Mouse (Mus musculus): ENCODE results near the gene Cul9.
A peak's percentile ranks its signal among the peaks of the same experiment; 100 is the strongest.

The Cul9 gene

GRCm38 (mm10) chr17:46553469-46553868, 7.3 kb upstream of the Cul9 start:
- DNase-seq (ENCODE audit: low spot score) = no peak

GRCm38 (mm10) chr17:46552841-46553423, 6.7 kb upstream of the Cul9 start:
- peak; percentile 94 for DNase-seq (ENCODE audit: low spot score)

DNA sequence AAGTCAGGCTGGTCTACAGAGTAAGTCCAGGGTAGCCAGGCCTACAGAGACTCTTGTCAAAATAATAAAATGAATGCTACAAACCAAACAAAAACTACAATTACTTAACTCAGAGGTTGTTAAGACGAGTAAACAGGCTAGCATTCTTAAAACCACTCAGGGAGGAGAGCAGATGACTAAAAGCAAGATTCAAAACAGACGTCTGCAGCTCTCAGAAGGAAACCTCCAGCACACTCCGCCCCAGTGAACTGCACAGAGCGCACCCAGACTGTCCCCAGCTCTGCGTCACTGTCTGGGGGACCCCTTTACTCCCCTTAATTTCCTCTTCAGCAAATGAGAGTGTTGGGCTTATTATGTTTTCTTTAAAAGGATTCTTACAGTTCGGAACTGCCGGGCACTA, 6.0 kb upstream of the Cul9 start:
- no peak for DNase-seq (ENCODE audit: low spot score)

DNA sequence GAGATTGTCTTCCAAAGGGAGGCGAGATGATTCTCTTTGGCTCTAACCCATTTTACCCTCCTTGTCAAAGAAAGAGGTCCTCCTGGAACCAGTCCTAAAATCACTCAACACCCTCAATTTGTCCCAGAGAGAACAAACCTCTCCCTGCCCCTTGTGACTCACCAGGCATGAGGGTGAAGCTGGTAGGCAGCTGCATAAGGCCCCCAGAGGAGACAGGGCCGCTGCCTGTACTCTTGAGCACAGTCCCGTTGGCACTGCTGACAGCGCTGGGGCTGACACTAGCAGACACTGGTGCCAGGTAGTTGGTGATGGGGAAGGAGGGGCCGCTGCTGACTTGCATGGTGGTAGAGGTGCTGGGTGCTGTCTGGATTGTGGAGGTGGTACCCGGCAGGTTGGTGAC, 5.2 kb upstream of the Cul9 start:
- no peak for DNase-seq (ENCODE audit: low spot score)

DNA sequence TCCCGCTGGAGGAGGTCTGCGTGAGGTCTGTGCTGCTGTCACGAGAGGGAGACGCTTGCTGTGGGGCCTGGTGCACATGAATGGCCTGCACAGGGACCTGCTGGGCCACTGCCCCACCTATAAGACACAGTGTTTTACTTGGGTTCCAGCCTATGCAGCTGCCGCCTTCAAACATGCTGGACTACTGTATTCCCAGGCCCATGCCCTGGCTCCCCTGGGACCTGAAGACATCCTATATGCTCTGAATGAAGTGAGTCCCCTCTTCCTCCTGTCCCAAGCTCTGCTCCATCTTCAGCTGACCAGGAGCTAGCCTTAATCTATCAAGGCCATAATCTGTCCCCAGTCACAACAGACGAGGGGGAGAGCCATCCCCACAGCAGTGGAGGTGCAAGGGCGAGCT, 4.7 kb upstream of the Cul9 start:
- DNase-seq (ENCODE audit: low spot score) = no peak

DNA sequence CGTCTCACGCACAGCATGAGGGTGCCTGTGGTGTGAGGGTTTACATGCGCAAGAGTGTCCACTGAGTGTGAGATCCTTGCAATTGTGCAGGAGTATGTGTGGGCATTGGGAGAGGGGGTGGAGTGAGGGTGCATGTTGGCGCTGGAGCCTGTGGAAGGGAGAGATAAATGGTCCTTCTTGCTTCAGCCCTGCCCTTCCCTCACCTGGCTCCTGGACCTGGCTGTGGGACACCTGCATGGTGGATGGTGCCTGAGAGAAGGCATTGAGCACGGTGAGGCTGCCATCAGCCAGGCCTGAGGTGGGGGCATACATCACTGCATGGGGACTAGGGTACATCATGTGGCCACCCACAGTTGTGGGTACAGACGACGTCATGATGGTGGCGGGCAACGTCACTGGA, 3.5 kb upstream of the Cul9 start:
- DNase-seq (ENCODE audit: low spot score) = no peak

GRCm38 (mm10) chr17:46549193-46549592, 3.0 kb upstream of the Cul9 start:
- peak; percentile 82 for DNase-seq (ENCODE audit: low spot score)

- no peak for DNase-seq (ENCODE audit: low spot score)
These were observed 2.6 kb upstream of the Cul9 start for GRCm38 (mm10) chr17:46548741-46549140.

- DNase-seq (ENCODE audit: low spot score) = no peak
These were observed 1.7 kb upstream of the Cul9 start for GRCm38 (mm10) chr17:46547923-46548322.

DNA sequence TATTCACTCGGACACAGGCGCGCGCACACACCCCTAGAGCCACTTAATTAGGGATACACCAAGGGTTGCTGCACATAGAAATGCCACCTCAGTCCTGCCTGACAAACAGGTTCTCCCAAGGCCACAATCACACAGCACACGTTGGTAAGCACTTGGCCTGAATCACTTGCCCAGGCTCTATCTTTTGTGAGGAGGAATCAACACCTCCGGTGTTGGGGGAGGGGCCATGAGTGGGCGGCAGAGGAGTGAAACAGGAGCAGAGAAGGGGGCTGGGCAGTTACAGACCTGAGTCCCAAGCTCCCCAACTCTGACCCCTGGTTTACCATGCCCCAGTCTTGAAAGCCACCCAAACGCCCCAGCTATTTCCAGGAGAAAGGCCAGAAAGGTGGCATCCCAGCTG, 807 bp upstream of the Cul9 start:
- peak; percentile 21 for DNase-seq (ENCODE audit: low spot score)

DNA sequence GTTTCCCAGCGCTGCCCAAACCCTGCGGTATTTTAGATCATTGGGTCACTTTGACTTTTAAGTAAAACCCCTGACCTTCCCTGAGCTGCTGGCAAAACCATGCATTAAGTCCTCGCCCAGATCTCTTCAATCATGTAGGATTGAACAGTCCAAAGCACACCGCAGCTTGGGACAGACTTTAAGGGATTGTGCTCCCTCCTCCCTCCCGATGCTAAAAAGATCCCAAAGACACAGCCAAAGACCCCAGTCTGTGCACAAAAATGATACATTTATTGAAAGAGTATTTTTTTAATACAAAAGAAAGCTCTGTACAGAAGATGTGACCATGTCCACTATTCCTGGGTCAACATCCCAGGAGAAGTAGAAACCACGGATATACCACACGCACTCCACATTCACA, 403 bp upstream of the Cul9 start:
- peak; percentile 20 for DNase-seq (ENCODE audit: low spot score)

DNA sequence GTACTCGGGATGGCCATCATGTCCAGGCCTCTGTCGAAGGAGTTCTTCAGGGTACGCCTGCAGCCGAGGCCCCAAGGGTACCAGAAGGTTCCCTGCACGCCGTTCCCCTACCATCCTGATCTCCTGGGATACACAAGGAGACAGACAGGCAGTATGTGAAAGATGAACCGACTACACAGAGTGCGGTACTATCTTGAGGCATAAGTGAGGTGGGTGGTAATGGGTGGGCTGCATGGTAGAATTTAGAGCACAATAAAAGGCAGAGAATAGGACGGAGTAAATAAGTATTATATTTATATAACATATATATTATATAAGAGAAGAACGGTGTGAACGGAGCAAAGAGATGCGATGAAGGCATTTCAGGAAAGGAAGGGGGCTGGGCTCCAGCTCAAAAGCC, 2.5 kb downstream of the Cul9 start:
- DNase-seq (ENCODE audit: low spot score) = no peak

DNA sequence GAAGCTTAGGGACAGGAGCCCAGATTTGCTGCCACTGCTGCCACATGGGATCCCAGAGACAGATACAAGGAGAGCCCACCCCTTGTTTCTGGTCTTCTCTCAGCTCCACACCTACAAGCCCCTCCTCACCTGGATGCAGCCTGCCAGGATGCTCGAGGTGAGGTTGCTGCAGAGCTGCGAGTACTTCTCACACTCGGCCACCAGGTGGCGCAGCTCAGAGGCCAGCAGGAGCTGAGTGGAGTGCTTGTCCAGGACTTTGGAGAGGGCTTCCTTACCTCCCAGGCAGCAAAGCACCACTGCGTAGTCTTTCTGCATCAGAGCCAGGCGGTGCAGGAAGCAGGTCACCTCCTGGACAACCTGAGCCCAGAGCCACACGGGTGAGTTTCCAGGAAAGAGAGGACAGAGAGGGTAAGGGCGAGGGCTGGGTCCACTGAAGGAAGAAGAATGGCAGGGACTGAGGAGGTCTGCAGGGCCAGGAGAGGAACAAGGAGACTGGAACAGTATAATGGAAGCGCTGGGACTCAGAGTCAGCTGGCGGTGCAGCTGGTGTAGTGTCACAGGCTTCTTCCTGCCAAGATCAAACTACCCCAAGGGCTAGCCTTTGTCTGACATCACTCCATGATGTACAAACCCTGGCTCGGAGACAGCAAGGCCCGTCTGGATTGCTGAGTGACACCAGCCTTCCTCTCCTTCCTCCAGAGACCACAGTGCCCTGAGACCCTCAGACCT, 20.4 kb downstream of the Cul9 start:
- DNase-seq (ENCODE audit: low spot score) = peak; percentile 87

DNA sequence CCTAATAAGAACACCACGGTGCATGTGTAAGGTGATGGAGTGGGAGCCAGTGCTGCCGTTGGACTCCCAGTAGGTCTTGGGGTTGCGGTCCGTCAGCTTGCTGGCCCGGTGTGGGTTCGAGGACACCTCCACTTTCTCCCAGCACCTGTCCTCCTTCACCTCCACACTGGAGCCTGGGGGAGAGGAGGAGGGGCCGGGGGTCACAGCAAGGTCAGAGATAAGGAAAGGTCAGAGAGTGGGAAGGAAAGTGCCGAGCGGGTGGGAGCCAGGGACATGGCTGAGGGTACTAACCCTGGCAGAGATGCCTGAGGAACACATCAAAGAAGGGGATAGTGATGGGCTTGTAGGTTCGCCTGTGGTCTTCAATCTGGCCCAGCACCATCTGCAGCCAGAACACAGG, 21.1 kb downstream of the Cul9 start:
- DNase-seq (ENCODE audit: low spot score) = no peak

- DNase-seq (ENCODE audit: low spot score) = peak; percentile 13
These were observed 24.1 kb downstream of the Cul9 start for GRCm38 (mm10) chr17:46521963-46522668.

- DNase-seq (ENCODE audit: low spot score) = no peak
These were observed 25.0 kb downstream of the Cul9 start for GRCm38 (mm10) chr17:46521174-46521573.

GRCm38 (mm10) chr17:46520385-46520979, 25.7 kb downstream of the Cul9 start:
- DNase-seq (ENCODE audit: low spot score) = no peak

GRCm38 (mm10) chr17:46519971-46520370, 26.2 kb downstream of the Cul9 start:
- no peak for DNase-seq (ENCODE audit: low spot score)

GRCm38 (mm10) chr17:46513329-46513728, 32.9 kb downstream of the Cul9 start:
- no peak for DNase-seq (ENCODE audit: low spot score)

DNA sequence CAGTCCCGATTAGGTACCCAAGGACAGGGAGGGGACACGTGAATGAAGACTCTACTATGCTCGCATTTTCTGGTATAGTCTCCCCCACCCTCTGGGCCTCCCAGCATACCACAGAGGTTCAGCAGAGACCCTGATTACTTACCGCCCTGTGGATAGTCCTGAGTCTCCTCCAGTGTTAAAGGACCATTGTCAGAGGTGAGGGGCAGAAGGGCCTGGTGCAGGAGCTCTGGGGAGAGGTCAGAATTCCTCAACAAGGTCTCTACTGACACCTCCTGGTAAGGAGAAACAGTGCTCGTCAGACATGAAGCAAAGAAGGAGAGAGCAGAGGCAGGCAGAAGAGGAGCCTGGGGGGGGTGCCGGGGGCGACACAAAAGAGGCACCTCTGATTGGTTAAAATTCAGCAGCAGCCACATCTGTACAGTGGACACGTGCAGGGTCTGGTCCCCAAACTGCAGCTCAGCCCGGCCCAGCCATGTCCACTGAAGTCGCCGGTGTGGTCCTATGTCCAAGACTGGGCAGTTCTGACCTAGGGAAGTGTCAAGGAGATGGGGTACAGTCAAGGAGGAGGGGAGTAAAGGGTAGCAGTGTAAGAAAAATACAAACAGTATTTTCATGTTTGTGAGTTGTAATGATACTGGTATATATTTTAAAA, 35.0 kb downstream of the Cul9 start:
- peak; percentile 77 for DNase-seq (ENCODE audit: low spot score)

DNA sequence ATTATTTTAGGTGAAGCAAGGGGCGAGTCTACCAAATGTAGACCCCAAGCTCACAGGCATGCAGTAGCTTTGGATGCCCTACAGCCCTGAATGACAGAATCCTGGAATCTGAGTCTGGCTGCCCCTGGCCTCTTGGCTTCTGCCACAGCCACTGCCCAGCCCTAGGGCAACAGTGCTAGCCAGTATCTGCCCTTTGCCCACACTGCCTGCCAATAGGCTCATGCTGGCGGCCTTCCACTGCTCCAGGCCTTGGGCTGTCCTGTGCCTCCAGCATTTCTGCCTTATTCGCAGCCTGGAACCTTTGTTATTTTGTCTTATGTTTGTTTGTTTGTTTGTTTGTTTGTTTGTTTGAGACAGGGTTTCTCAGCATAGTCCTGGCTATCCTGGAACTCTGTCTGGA, 40.6 kb downstream of the Cul9 start:
- no peak for DNase-seq (ENCODE audit: low spot score)

DNA sequence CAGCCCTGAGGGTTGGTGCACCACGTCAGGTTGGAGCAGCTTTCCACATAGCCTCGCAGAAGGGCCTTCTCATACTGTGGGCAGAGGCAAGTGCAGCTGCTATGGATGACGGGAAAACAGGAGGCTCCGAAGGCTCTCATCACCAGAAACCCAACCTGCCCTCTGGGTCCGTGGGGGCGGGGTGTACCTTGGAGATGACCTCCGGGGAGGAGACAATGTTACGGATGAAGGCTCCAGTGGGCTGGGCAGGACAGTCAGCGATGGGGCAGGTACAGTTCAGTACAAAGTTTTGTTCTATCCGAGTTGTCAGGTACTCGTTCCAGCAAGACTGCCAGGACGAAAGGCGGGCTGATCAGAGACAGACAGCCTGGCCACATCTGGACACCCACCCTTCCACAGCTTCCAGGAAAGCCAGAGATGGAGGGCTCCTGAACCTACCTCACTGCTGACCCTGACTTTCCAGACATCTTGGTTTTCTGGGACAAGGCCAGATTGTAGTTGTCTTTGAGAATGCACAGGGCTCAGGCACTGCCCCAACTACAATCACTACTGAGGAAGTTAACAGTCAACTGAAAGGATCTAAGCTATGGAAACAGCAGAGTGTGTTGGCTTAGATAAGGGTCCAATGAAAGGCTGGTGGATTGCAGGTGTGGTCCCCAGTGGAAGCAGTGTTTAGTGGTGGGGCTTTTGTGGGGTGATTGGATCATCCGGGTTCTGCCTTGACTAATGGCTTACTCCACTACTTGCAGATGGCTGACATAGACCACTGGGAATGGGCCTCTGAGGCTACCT, 42.1 kb downstream of the Cul9 start:
- DNase-seq (ENCODE audit: low spot score) = no peak
